Mouse (Mus musculus): ENCODE measurements at regions not wholly inside any gene's neighbourhood (a gene's known extent, or its start where the extent isn't known, plus 50 kb on each side); places are given as distances from the start of the nearest gene placed in this dataset.
A peak's percentile ranks its signal among the peaks of the same experiment; 100 is the strongest.

DNA sequence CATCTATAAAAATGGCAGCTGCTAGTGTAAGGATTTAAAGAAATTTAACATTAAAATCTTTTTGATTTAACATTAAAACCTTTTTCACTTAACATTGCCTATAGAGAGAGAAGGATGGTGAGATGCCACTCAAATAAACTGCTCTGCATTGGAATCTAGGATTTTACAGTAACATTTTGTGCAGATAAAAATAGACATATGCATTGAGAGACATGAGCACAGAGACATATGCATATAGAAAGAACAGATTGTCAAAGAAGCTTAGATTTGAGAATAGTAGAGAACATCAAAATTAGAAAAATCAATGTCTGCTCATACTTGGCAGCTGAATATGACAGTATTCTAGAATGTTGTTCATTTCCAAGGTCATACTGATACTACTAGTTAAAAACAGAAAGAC, 220.2 kb downstream of the Arap2 start:
- Histone ChIP-seq H3K4me3 (replicated peaks; ENCODE audit: low read length) (no peak overlapping the region), H3K4me2 (replicated peaks; ENCODE audit: low read depth, low read length, severe bottlenecking) (no peak overlapping the region), H3K27me3 (ENCODE audit: control insufficient read depth, insufficient read depth, low read length) (no peaks in the 10 kb centered on the region), H3K9me3 (ENCODE audit: control insufficient read depth, low read length) (no peaks in the 10 kb centered on the region), H3K36me3 (ENCODE audit: control insufficient read depth, insufficient read depth, low read length) (no peaks in the 10 kb centered on the region), H3K9ac (ENCODE audit: low read depth, low read length, severe bottlenecking) (no peak overlapping the region), H3K4me1 (ENCODE audit: control insufficient read depth, insufficient read depth, low read length) (no peaks in the 10 kb centered on the region), H3K27ac (replicated peaks; ENCODE audit: low read depth, low read length) (no peak overlapping the region)
- ATAC-seq (ENCODE audit: low FRiP score, low read depth) (no peak), DNase-seq (ENCODE audit: low spot score) (no peak)
- no peak for TF ChIP-seq POLR2A (IDR thresholded peaks at IDR 0.05; ENCODE audit: borderline replicate concordance, extremely low read depth, insufficient read depth, insufficient read length)

DNA sequence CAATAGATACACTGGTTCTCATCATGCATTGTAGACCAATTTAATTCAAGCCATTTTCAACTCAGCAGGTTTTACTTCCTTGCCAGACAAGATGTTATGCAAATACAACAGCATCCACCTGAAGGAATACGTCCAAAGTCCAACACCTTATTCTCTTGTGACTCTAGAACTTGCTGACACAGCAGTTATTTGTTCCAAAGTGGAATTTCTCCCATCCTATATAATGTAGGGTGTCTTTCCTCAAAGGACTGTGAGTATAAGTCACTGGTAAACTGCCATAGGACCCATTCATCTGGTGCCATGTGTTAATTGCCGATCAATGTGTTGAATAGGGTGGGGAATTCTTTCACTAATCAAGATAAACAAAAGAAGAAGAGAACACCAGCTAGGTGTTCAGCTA, 226.7 kb downstream of the Arap2 start:
- no peaks in the 10 kb centered on the region for H3K4me1 ChIP-seq (ENCODE audit: control insufficient read depth, insufficient read depth, low read length)
- no peaks in the 10 kb centered on the region for H3K27me3 ChIP-seq (ENCODE audit: control insufficient read depth, insufficient read depth, low read length)
- H3K36me3 ChIP-seq (ENCODE audit: control insufficient read depth, insufficient read depth, low read length), result no peaks in the 10 kb centered on the region
- no peaks in the 10 kb centered on the region for H3K9me3 ChIP-seq (ENCODE audit: control insufficient read depth, low read length)
- no peak for DNase-seq (ENCODE audit: low spot score)
- TF ChIP-seq POLR2A (IDR thresholded peaks at IDR 0.05; ENCODE audit: borderline replicate concordance, extremely low read depth, insufficient read depth, insufficient read length), result no peak
- H3K27ac ChIP-seq (replicated peaks; ENCODE audit: low read depth, low read length), result no peak overlapping the region
- 86% methylated on average over 2 of the region's 2 CpGs for WGBS
- H3K9ac ChIP-seq (ENCODE audit: low read depth, low read length, severe bottlenecking), result no peak overlapping the region
- no peak overlapping the region for H3K4me2 ChIP-seq (replicated peaks; ENCODE audit: low read depth, low read length, severe bottlenecking)
- ATAC-seq (ENCODE audit: low FRiP score, low read depth), result no peak
- no peak overlapping the region for H3K4me3 ChIP-seq (replicated peaks; ENCODE audit: low read length)

- H3K36me3 ChIP-seq (ENCODE audit: control insufficient read depth, insufficient read depth, low read length), result no peaks in the 10 kb centered on the region
- no peaks in the 10 kb centered on the region for H3K9me3 ChIP-seq (ENCODE audit: control insufficient read depth, low read length)
- WGBS, result 78% methylated on average over 1 of the region's 1 CpGs
- H3K4me1 ChIP-seq (ENCODE audit: control insufficient read depth, insufficient read depth, low read length), result no peaks in the 10 kb centered on the region
- no peak overlapping the region for H3K9ac ChIP-seq (ENCODE audit: low read depth, low read length, severe bottlenecking)
- no peak for TF ChIP-seq POLR2A (IDR thresholded peaks at IDR 0.05; ENCODE audit: borderline replicate concordance, extremely low read depth, insufficient read depth, insufficient read length)
- H3K27me3 ChIP-seq (ENCODE audit: control insufficient read depth, insufficient read depth, low read length), result no peaks in the 10 kb centered on the region
- no peak overlapping the region for H3K4me3 ChIP-seq (replicated peaks; ENCODE audit: low read length)
- no peak for DNase-seq (ENCODE audit: low spot score)
- H3K27ac ChIP-seq (replicated peaks; ENCODE audit: low read depth, low read length), result no peak overlapping the region
- ATAC-seq (ENCODE audit: low FRiP score, low read depth), result no peak
- no peak overlapping the region for H3K4me2 ChIP-seq (replicated peaks; ENCODE audit: low read depth, low read length, severe bottlenecking)
Observed at GRCm38 (mm10) chr5:62511827-62512226, 254.1 kb downstream of the Arap2 start.

DNA sequence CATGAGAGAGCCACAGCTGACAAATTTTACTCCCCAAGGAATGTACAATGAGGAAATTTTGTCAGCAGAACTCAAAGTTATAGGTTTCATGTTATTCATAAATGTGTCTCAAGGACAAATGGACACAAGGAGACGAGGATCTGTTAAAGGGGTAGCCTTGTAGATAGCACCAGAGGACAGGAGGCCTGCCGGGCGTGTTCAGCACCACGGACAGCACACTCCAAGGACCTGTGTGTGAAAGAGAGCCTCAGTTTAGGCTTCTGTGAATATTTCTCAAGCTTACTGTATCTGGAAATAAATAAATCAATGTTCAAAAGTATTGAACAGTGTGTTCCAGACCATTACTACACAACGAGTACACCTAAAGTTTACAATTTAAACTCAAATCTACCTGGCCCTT, 282.4 kb downstream of the Arap2 start:
- WGBS, result 31% methylated on average over 5 of the region's 5 CpGs
- TF ChIP-seq POLR2A (IDR thresholded peaks at IDR 0.05; ENCODE audit: borderline replicate concordance, extremely low read depth, insufficient read depth, insufficient read length), result no peak
- no peak overlapping the region for H3K4me3 ChIP-seq (replicated peaks; ENCODE audit: low read length)
- no peak overlapping the region for H3K4me2 ChIP-seq (replicated peaks; ENCODE audit: low read depth, low read length, severe bottlenecking)
- H3K9me3 ChIP-seq (ENCODE audit: control insufficient read depth, low read length), result no peaks in the 10 kb centered on the region
- no peaks in the 10 kb centered on the region for H3K4me1 ChIP-seq (ENCODE audit: control insufficient read depth, insufficient read depth, low read length)
- no peaks in the 10 kb centered on the region for H3K27me3 ChIP-seq (ENCODE audit: control insufficient read depth, insufficient read depth, low read length)
- no peaks in the 10 kb centered on the region for H3K36me3 ChIP-seq (ENCODE audit: control insufficient read depth, insufficient read depth, low read length)
- DNase-seq (ENCODE audit: low spot score) (peak; percentile 79), ATAC-seq (ENCODE audit: low FRiP score, low read depth) (no peak)
- no peak overlapping the region for H3K9ac ChIP-seq (ENCODE audit: low read depth, low read length, severe bottlenecking)
- no peak overlapping the region for H3K27ac ChIP-seq (replicated peaks; ENCODE audit: low read depth, low read length)

- TF ChIP-seq POLR2A (IDR thresholded peaks at IDR 0.05; ENCODE audit: borderline replicate concordance, extremely low read depth, insufficient read depth, insufficient read length), result no peak
- no peak overlapping the region for H3K4me3 ChIP-seq (replicated peaks; ENCODE audit: low read length)
- H3K27ac ChIP-seq (replicated peaks; ENCODE audit: low read depth, low read length), result no peak overlapping the region
- H3K4me2 ChIP-seq (replicated peaks; ENCODE audit: low read depth, low read length, severe bottlenecking), result no peak overlapping the region
- DNase-seq (ENCODE audit: low spot score), result peak; percentile 57
- 30% methylated on average over 1 of the region's 1 CpGs for WGBS
- H3K4me1 ChIP-seq (ENCODE audit: control insufficient read depth, insufficient read depth, low read length), result no peaks in the 10 kb centered on the region
- H3K27me3 ChIP-seq (ENCODE audit: control insufficient read depth, insufficient read depth, low read length), result no peaks in the 10 kb centered on the region
- no peaks in the 10 kb centered on the region for H3K9me3 ChIP-seq (ENCODE audit: control insufficient read depth, low read length)
- ATAC-seq (ENCODE audit: low FRiP score, low read depth), result no peak
- H3K36me3 ChIP-seq (ENCODE audit: control insufficient read depth, insufficient read depth, low read length), result no peaks in the 10 kb centered on the region
- H3K9ac ChIP-seq (ENCODE audit: low read depth, low read length, severe bottlenecking), result no peak overlapping the region
Observed at GRCm38 (mm10) chr5:62480967-62481366, 285.0 kb downstream of the Arap2 start.

GRCm38 (mm10) chr5:62473412-62473811, 292.5 kb downstream of the Arap2 start:
- no peak overlapping the region for H3K27ac ChIP-seq (replicated peaks; ENCODE audit: low read depth, low read length)
- no peaks in the 10 kb centered on the region for H3K9me3 ChIP-seq (ENCODE audit: control insufficient read depth, low read length)
- WGBS, result 84% methylated on average over 3 of the region's 3 CpGs
- no peaks in the 10 kb centered on the region for H3K36me3 ChIP-seq (ENCODE audit: control insufficient read depth, insufficient read depth, low read length)
- no peaks in the 10 kb centered on the region for H3K4me1 ChIP-seq (ENCODE audit: control insufficient read depth, insufficient read depth, low read length)
- no peak overlapping the region for H3K4me2 ChIP-seq (replicated peaks; ENCODE audit: low read depth, low read length, severe bottlenecking)
- no peak overlapping the region for H3K4me3 ChIP-seq (replicated peaks; ENCODE audit: low read length)
- TF ChIP-seq POLR2A (IDR thresholded peaks at IDR 0.05; ENCODE audit: borderline replicate concordance, extremely low read depth, insufficient read depth, insufficient read length), result no peak
- no peak for DNase-seq (ENCODE audit: low spot score)
- H3K9ac ChIP-seq (ENCODE audit: low read depth, low read length, severe bottlenecking), result no peak overlapping the region
- no peaks in the 10 kb centered on the region for H3K27me3 ChIP-seq (ENCODE audit: control insufficient read depth, insufficient read depth, low read length)
- no peak for ATAC-seq (ENCODE audit: low FRiP score, low read depth)

Measured in limb, embryonic 14.5 days (tissue).